Mouse (Mus musculus): ENCODE results near the gene Chrd.

The Chrd gene

DNA sequence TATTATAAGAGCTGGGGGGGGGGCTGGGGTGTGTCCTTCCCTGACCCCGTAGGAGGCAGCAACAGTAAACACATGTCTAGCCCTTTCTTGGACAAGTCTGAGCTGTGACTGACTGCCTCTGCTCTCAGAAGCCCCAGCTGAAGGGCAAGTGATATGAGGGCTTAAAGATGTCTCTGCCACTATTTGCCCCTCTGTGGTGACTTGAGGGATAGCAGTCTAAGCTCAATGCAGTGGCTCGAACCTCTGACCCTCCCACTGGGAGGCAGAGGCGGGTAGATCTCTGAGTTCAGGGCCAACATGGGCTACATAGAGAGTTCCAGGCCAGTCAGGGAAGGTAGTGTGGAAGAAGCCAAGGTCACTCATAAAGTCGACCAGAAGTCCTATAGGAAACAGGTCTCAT, 22.1 kb upstream of the Chrd start:
- no peak for DNase-seq (ENCODE audit: low read depth)

GRCm38 (mm10) chr16:20712190-20712589, 20.7 kb upstream of the Chrd start:
- no peak for DNase-seq (ENCODE audit: low read depth)

GRCm38 (mm10) chr16:20712889-20713288, 20.0 kb upstream of the Chrd start:
- DNase-seq (ENCODE audit: low read depth): no peak

DNA sequence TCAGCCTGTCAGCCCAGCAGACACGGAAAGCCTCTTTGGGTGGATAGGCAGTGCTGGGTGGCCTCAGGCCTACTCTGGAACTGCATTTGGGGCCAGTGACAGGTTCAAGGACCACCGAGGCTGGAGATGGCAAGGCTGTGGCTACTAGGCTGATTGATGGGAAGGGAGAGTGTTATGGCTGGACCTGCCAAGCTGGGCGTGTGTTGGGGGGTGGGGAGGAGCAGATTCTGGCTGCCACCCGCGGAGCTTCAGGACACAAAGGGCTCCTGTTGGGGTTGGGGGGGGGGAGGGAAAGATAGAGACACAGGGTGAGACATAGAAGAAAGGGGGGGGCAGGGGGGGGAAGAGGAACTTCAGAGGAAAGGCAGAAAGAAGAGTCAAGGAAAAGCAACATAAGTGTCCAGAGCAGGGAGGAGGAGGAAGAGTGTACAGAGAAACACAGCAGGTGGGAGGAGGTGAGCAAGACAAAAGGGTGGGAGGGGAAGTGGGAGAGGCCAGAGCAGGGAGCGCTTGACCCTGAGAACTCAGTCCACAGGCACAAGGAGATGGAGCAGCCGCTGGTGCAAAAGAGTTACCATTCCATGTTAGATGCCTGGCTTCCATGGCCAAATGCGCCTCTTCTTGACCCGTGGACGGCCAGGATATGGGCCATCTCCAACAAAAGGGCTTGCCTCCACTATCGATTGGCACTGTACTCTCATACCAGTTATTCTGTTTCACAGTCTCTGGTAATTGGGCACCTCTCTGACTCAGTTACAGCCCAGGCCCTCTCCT, 18.4 kb upstream of the Chrd start:
- no peak for DNase-seq (ENCODE audit: low read depth)

DNA sequence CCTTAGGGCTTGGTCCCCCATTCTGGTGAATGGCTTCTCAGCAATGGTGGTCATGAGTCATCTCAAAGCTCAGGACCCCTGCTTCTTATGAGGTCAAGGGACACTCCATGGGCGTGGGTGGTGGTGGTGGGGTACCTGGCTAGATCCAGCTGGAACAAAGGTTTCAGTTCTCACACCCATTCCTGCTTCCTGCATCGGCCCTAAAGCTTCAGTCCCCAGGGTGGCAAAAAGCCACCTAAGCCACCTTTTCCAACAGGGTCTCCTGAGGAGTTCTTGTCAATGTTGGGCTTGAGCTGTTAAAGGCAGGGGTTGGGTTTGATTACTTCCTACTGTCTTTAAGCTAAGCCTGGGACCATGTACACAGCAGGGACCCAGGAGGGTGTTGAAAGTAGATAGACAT, 17.8 kb upstream of the Chrd start:
- no peak for DNase-seq (ENCODE audit: low read depth)

- DNase-seq (ENCODE audit: low read depth): no peak
These were observed 17.4 kb upstream of the Chrd start for GRCm38 (mm10) chr16:20715566-20715965.

GRCm38 (mm10) chr16:20715976-20716840, 16.7 kb upstream of the Chrd start:
- DNase-seq (ENCODE audit: low read depth): peak; percentile 81

- DNase-seq (ENCODE audit: low read depth): no peak
These were observed 16.1 kb upstream of the Chrd start for GRCm38 (mm10) chr16:20716841-20717180.

- DNase-seq (ENCODE audit: low read depth): peak; percentile 98
These were observed 15.5 kb upstream of the Chrd start, which contains the start of the genes Polr2h and Clcn2 for GRCm38 (mm10) chr16:20717181-20717977. Gene Polr2h (plus strand): TSS chr16:20717665. Gene Clcn2 (minus strand): TSS chr16:20717746.

DNA sequence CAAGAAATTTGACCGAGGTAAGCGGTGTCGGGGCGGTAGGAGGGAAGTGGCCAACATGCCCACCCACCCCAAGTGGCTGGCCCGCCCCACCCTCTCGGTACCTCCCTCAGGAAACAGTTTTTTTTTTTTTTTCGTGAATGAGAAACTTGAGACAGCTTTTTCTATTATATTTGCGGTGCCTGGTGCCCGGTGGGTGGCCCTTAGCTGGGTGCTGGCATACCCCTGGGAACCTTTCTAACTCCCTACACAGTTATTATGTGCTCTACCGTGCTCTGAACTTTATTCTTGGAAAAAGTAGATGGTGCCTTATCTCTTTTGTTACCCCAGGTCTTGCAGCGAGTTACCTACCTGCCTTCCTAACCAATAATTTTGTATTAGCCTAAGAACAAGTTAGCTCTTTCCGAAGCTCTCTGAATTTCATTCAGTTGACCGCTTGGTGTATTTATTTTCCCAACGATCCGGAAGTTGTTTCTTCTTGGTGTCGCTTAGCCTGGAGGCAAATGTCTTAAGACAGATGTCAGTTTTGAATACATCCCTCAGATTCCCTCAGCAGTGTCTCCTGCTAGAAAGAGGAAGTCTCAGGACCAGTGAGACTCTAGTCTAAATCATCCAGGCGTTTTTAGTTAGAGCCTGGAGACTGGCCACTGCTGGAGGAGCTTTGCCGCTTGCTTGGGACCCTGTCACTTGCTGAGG, 14.8 kb upstream of the Chrd start:
- no peak for DNase-seq (ENCODE audit: low read depth)

DNA sequence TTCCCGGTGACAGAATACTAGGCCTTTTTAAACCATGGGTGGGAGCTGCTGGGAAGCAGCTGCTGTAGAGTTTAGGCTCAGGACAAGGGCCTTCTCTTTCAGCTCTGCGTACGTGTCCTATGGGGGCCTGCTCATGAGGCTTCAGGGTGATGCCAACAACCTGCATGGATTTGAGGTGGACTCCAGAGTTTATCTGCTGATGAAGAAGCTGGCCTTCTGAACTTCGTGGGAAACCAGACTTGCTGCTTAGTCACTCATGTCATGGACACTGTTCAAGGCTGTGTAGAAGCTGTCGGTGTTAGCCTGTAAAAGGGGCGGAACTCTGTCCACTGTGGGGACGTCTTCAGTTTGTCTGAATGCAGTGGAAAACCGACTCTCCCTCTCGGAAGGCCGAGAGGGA, 11.1 kb upstream of the Chrd start:
- no peak for DNase-seq (ENCODE audit: low read depth)

DNA sequence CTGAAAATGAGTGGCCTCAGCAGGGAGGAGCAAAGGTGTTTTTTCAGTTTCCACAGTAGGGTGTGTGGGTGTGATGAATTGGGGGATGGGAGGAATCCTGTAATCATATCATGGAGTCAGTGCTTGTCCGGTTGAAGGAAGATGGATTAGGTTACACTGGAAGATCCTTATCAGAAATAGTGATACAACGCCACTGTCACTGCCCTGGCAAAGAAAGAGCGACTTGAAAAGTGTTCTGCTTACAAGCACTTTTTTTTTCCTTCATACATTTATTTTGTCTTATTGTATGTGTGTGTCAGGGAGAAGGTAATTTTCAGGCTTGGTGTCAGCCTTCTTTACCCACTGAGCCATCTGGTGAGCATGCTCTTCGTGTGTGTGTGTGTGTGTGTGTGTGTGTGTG, 10.2 kb upstream of the Chrd start:
- DNase-seq (ENCODE audit: low read depth): no peak

DNA sequence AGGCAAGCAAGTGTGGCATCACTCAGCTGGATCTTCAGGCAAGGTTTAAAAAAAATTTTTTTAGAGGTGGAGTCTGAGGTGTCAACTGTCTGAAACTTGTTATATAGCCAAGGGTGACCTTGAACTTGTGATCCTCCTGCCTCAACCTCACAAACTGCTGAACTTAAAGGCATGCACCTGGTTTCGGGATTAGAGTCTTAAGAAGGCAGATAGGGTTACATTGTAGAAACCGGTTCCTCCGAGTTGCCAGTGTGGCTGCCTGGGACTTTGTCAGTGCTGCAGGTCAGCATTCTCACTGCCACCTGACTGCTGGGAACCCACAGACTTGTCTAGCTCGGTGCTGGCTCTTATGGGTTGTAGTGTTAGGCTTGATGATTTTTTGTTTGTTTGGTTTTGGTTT, 9.7 kb upstream of the Chrd start:
- DNase-seq (ENCODE audit: low read depth): no peak

DNA sequence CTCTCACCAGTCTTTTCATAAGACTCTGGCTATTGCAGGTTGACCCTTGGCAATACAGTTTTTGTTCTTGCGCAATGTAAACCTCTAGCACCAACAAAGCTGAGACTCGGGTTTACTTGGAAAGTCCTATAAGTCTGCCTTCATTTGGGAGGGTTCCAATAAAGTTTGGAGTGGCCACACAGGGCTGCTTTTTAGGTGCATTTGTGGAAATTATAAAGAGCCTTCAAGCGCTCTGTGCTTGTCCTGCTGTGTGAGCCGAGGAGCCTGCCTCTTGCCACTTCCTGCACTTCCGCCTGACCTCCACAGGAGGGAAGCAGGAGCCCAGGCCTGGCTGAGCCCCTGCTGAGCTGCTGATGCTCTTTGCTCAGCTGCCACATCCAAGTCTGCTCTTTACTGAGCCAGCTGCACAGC, 8.6 kb upstream of the Chrd start:
- DNase-seq (ENCODE audit: low read depth): peak; percentile 87

DNA sequence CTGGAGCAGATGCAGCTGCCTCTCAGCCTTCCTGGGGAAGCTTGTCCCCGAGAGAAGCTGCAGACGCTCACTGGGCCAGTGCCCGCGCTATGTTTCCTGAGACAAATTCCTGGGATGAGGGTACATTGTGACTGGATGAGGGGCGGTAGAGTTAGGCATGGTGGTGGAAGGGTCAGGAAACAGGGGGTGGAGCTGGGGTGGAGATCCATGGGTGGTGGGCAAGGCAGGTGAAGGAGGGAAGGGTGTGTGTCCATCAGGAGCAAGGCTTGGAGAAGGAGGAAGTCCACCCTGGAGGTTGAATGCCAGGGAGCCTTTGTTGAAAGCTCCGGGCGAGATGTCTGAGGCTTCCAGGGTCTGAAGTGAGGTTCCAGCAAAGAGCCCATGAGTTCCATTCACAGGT, 7.6 kb upstream of the Chrd start:
- no peak for DNase-seq (ENCODE audit: low read depth)

DNA sequence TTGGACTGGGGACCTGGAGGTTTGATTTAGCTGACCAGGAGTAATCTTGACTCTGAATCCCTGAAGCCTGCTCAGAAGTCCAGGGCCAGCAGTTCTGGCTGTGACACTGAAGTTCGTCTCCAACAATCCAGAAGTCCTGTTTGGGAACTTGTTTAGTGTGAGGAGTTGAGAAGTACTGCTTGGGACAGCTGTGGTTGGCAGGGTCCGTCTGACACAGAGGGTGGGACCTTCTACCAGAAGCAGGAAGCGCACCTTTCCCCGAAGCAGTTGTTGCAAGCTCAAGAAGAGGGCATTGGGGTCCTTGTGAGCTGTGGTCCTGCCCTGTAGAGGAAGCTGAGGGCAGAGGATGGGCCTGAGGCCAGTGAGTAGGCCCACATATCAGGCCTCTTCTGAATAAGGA, 7.2 kb upstream of the Chrd start:
- no peak for DNase-seq (ENCODE audit: low read depth)

DNA sequence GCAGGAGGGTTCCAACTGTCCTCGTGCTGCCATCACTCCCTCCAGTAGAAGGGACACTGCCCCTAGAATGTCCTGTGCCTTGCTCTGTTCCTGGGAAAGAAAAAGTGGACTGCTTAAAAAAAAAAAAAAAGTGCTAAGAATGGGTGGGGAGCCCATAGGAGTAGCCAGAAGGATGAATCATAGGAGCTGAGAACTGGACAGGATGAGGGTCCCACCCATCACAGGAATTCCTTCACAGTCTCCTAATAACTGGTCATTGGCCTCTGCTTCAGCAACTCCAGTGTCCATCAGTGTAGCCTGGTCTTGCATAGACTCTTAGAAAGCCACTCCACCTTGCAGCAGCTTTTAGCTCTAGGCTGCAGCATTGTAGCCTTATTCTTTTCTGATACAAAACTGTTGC, 6.5 kb upstream of the Chrd start:
- peak; percentile 77 for DNase-seq (ENCODE audit: low read depth)

- DNase-seq (ENCODE audit: low read depth): peak; percentile 21
These were observed 2.6 kb upstream of the Chrd start for GRCm38 (mm10) chr16:20730293-20730711.

- DNase-seq (ENCODE audit: low read depth): no peak
These were observed 1.2 kb upstream of the Chrd start for GRCm38 (mm10) chr16:20731688-20732087.

DNA sequence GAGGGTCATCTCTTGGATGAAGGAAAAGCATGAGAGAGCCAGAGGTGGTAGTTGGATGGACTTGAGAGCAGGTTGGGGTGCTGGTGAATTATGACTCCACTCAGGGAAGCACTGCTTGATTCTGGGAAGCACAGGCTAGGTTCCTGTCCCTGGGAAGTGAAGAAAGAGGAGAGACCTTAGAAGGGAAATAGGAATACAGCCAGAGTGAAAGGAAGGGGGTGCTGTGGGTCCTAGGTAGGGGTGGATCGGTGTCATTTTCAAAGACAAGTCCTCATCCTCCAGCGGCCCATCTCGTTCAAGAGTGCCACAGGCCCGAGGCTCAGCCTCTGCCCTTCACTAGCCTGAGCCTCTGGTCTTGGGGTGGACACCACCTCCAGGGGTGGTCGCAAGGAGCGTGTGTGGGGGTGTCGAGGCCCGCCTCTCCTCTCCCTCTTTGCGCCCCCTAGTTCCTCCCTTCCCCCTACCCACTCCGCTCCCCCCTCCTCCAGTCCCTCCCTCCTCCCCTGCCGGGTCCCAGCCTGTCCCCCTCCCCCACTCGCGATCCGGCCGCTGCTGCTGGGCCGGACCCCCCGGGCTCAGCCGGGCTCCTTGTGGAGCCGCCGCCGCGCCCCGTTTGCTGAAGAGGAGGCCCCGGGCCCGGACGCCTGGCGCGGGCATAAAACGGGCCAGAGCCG, 539 bp upstream of the Chrd start:
- peak; percentile 53 for DNase-seq (ENCODE audit: low read depth)

Data from NIH3T3 (cell line).